Mouse (Mus musculus): ENCODE results near the gene Rftn1. TPM values are rescaled to one million over a fixed set of nuclear protein-coding genes. Genes with fewer than 3 reads are reported as not detected.
"Not testable (repeated sequence)": the region's sequence is repeated elsewhere in the genome, so short reads cannot be mapped to it uniquely, and the experiment has no call there.

Rftn1 gene
- polyA plus RNA-seq, 1 experiment from 2014 or later, result 13.9 TPM

DNA sequence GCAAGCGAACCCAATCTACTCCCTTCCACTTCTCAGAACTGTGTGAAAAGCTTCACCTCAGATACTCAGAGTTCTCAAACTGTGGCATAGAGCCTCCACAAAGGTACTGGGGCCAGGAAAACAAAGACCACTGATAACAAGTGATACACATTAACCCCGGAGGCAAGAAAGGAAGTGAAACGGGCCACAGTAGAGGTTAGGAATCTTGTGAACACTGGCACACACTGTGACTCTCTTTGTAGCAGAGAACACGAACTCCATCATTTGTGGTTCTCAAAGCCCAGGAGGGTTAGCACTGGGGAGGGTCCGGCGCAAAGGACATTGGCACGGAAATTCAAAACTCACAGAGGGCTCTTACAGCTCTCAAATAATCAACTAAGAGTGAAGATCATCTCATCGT lies 67.9 kb downstream of the Rftn1 start:
- Histone ChIP-seq H3K27ac (ENCODE audit: low read length) (no peak overlapping the region), H3K9me3 (ENCODE audit: low read length) (no peaks in the 10 kb centered on the region), H3K36me3 (ENCODE audit: insufficient read depth, low read length) (no peaks in the 10 kb centered on the region), H3K4me3 (ENCODE audit: low read length) (no peak overlapping the region), H3K4me2 (replicated peaks; ENCODE audit: low read depth, low read length) (no peak overlapping the region), H3K9ac (replicated peaks; ENCODE audit: low read length) (no peak overlapping the region), H3K27me3 (ENCODE audit: insufficient read depth, low read length) (no peaks in the 10 kb centered on the region), H3K4me1 (ENCODE audit: insufficient read depth, low read length) (no peaks in the 10 kb centered on the region; the same call in 1 of the 2 replicates)
- 71% methylated on average over 8 of the region's 8 CpGs for WGBS
- no peak for ATAC-seq (ENCODE audit: low FRiP score, low TSS enrichment)

DNA sequence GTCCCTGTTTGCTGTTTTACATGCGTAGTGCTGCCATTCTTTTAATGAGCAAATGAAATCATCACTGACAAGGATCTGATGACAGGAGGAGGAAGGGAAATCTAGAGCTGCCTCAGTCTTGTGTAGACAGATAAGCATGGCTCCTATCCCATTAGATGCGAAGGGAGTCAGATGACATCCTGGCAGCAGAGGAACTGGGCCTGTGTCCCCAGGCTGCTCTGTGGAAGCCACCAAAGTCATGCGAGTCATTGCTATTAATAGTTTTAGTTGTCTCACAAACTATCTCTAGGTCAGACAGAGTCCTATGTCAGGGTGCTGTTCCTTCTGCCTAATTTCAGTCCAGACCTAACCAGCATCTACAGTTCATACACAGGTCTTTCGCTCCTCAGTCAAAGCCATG lies 70.4 kb downstream of the Rftn1 start:
- H3K27ac ChIP-seq (ENCODE audit: low read length), result no peak overlapping the region
- no peak overlapping the region for H3K4me3 ChIP-seq (ENCODE audit: low read length)
- H3K4me2 ChIP-seq (replicated peaks; ENCODE audit: low read depth, low read length), result no peak overlapping the region
- ATAC-seq (ENCODE audit: low FRiP score, low TSS enrichment), result no peak
- no peaks in the 10 kb centered on the region for H3K27me3 ChIP-seq (ENCODE audit: insufficient read depth, low read length)
- no peaks in the 10 kb centered on the region for H3K36me3 ChIP-seq (ENCODE audit: insufficient read depth, low read length)
- H3K9me3 ChIP-seq (ENCODE audit: low read length), result no peaks in the 10 kb centered on the region
- H3K4me1 ChIP-seq (ENCODE audit: insufficient read depth, low read length), result no peaks in the 10 kb centered on the region
- no peak overlapping the region for H3K9ac ChIP-seq (replicated peaks; ENCODE audit: low read length)
- WGBS, result 80% methylated on average over 4 of the region's 4 CpGs

DNA sequence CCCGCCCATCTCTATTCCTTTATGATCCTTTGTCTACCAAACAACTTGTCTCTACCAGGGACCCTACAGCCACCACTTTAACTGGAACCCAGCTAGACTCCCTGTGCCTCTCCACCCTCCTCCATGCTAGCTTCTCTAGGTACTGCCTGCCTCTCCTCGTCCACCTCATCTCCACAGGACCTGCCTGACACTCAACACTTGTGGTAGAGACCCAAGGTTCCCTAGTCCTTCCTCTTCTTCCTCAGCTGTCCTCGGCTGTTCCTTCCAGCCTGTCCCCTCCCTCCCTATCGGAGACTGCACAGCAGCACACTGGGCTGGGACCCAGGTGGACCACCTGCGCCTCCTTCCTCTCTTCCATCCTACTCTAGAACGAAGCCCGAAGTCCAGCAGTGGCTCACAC lies 73.0 kb downstream of the Rftn1 start:
- Histone ChIP-seq H3K4me3 (ENCODE audit: low read length) (no peak overlapping the region), H3K36me3 (ENCODE audit: insufficient read depth, low read length) (no peaks in the 10 kb centered on the region), H3K27me3 (ENCODE audit: insufficient read depth, low read length) (no peaks in the 10 kb centered on the region), H3K4me1 (ENCODE audit: insufficient read depth, low read length) (no peaks in the 10 kb centered on the region), H3K9ac (replicated peaks; ENCODE audit: low read length) (no peak overlapping the region), H3K4me2 (replicated peaks; ENCODE audit: low read depth, low read length) (no peak overlapping the region), H3K27ac (ENCODE audit: low read length) (no peak overlapping the region), H3K9me3 (ENCODE audit: low read length) (no peaks in the 10 kb centered on the region)
- WGBS, result 92% methylated on average over 7 of the region's 7 CpGs
- no peak for ATAC-seq (ENCODE audit: low FRiP score, low TSS enrichment)

- Histone ChIP-seq H3K9me3 (ENCODE audit: low read length) (no peaks in the 10 kb centered on the region), H3K9ac (replicated peaks; ENCODE audit: low read length) (no peak overlapping the region), H3K4me3 (ENCODE audit: low read length) (no peak overlapping the region), H3K27me3 (ENCODE audit: insufficient read depth, low read length) (no peaks in the 10 kb centered on the region), H3K36me3 (ENCODE audit: insufficient read depth, low read length) (no peaks in the 10 kb centered on the region), H3K27ac (ENCODE audit: low read length) (no peak overlapping the region), H3K4me1 (ENCODE audit: insufficient read depth, low read length) (no peaks in the 10 kb centered on the region), H3K4me2 (replicated peaks; ENCODE audit: low read depth, low read length) (no peak overlapping the region)
- ATAC-seq (ENCODE audit: low FRiP score, low TSS enrichment), result no peak
- 76% methylated on average over 3 of the region's 3 CpGs for WGBS
These were observed 73.5 kb downstream of the Rftn1 start for GRCm38 (mm10) chr17:50116980-50117379.

DNA sequence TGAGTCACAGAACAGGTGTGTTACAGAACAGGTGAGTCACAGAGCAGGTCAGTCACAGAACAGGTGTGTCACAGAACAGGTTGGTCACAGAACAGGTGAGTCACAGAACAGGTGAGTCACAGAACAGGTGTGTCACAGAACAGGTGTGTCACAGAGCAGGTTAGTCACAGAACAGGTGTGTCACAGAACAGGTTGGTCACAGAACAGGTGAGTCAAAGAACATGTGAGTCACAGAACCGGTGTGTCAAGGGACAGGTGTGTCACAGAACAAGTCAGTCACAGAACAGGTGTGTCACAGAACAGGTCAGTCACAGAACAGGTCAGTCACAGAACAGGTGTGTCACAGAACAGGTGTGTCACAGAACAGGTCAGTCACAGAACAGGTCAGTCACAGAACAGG lies 74.1 kb downstream of the Rftn1 start:
- not testable (repeated sequence) for H3K4me2 ChIP-seq (replicated peaks; ENCODE audit: low read depth, low read length); H3K9ac ChIP-seq (replicated peaks; ENCODE audit: low read length); H3K27ac ChIP-seq (ENCODE audit: low read length); H3K27me3 ChIP-seq (ENCODE audit: insufficient read depth, low read length); H3K4me3 ChIP-seq (ENCODE audit: low read length); H3K9me3 ChIP-seq (ENCODE audit: low read length); ATAC-seq (ENCODE audit: low FRiP score, low TSS enrichment); H3K4me1 ChIP-seq (ENCODE audit: insufficient read depth, low read length); H3K36me3 ChIP-seq (ENCODE audit: insufficient read depth, low read length)
- WGBS, result 95% methylated on average over 1 of the region's 1 CpGs

- not testable (repeated sequence) for H3K4me2 ChIP-seq (replicated peaks; ENCODE audit: low read depth, low read length); H3K9ac ChIP-seq (replicated peaks; ENCODE audit: low read length); H3K9me3 ChIP-seq (ENCODE audit: low read length); H3K27ac ChIP-seq (ENCODE audit: low read length); H3K4me3 ChIP-seq (ENCODE audit: low read length); H3K27me3 ChIP-seq (ENCODE audit: insufficient read depth, low read length); ATAC-seq (ENCODE audit: low FRiP score, low TSS enrichment); H3K36me3 ChIP-seq (ENCODE audit: insufficient read depth, low read length); H3K4me1 ChIP-seq (ENCODE audit: insufficient read depth, low read length)
- WGBS, result 95% methylated on average over 3 of the region's 3 CpGs
These were observed 74.8 kb downstream of the Rftn1 start for GRCm38 (mm10) chr17:50115716-50116115.

DNA sequence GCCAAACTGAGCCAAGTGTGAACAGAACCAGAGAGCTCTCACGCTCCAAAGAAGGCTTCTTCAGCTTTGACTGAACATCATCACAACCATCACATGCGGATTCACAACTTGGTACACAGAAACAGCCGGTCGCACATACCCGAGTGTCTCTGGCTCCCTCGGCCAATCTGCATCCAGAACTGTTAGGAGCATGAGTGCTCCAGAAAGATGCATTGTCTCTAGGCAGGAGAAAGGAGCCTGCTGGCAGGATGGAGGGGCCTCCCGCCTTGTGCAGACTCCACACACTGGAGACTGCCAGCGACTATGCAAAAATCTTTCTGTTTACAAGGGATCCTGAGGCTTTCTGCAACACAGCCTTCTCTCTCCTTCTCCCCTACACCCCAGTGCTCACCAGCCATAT lies 75.8 kb downstream of the Rftn1 start:
- no peak overlapping the region for H3K4me3 ChIP-seq (ENCODE audit: low read length)
- H3K27ac ChIP-seq (ENCODE audit: low read length), result no peak overlapping the region
- 86% methylated on average over 8 of the region's 8 CpGs for WGBS
- no peaks in the 10 kb centered on the region for H3K4me1 ChIP-seq (ENCODE audit: insufficient read depth, low read length)
- H3K9me3 ChIP-seq (ENCODE audit: low read length), result no peaks in the 10 kb centered on the region
- ATAC-seq (ENCODE audit: low FRiP score, low TSS enrichment), result no peak
- no peaks in the 10 kb centered on the region for H3K27me3 ChIP-seq (ENCODE audit: insufficient read depth, low read length)
- H3K9ac ChIP-seq (replicated peaks; ENCODE audit: low read length), result no peak overlapping the region
- no peak overlapping the region for H3K4me2 ChIP-seq (replicated peaks; ENCODE audit: low read depth, low read length)
- H3K36me3 ChIP-seq (ENCODE audit: insufficient read depth, low read length), result no peaks in the 10 kb centered on the region

GRCm38 (mm10) chr17:50110650-50111415 lies 79.6 kb downstream of the Rftn1 start:
- no peaks in the 10 kb centered on the region for H3K27me3 ChIP-seq (ENCODE audit: insufficient read depth, low read length)
- ATAC-seq (ENCODE audit: low FRiP score, low TSS enrichment), result no peak
- no peaks in the 10 kb centered on the region for H3K36me3 ChIP-seq (ENCODE audit: insufficient read depth, low read length)
- H3K9me3 ChIP-seq (ENCODE audit: low read length), result no peaks in the 10 kb centered on the region
- H3K4me3 ChIP-seq (ENCODE audit: low read length), result no peak overlapping the region
- no peak overlapping the region for H3K9ac ChIP-seq (replicated peaks; ENCODE audit: low read length)
- no peaks in the 10 kb centered on the region for H3K4me1 ChIP-seq (ENCODE audit: insufficient read depth, low read length)
- H3K4me2 ChIP-seq (replicated peaks; ENCODE audit: low read depth, low read length), result no peak overlapping the region
- 73% methylated on average over 14 of the region's 14 CpGs for WGBS
- H3K27ac ChIP-seq (ENCODE audit: low read length), result no peak overlapping the region

- ATAC-seq (ENCODE audit: low FRiP score, low TSS enrichment), result no peak
- 92% methylated on average over 10 of the region's 10 CpGs for WGBS
- no peak overlapping the region for H3K9ac ChIP-seq (replicated peaks; ENCODE audit: low read length)
- no peaks in the 10 kb centered on the region for H3K4me1 ChIP-seq (ENCODE audit: insufficient read depth, low read length)
- H3K27me3 ChIP-seq (ENCODE audit: insufficient read depth, low read length), result no peaks in the 10 kb centered on the region
- no peak overlapping the region for H3K27ac ChIP-seq (ENCODE audit: low read length)
- H3K9me3 ChIP-seq (ENCODE audit: low read length), result no peaks in the 10 kb centered on the region
- no peaks in the 10 kb centered on the region for H3K36me3 ChIP-seq (ENCODE audit: insufficient read depth, low read length)
- H3K4me3 ChIP-seq (ENCODE audit: low read length), result no peak overlapping the region
- H3K4me2 ChIP-seq (replicated peaks; ENCODE audit: low read depth, low read length), result no peak overlapping the region
These were observed 83.7 kb downstream of the Rftn1 start for GRCm38 (mm10) chr17:50106811-50107210.

DNA sequence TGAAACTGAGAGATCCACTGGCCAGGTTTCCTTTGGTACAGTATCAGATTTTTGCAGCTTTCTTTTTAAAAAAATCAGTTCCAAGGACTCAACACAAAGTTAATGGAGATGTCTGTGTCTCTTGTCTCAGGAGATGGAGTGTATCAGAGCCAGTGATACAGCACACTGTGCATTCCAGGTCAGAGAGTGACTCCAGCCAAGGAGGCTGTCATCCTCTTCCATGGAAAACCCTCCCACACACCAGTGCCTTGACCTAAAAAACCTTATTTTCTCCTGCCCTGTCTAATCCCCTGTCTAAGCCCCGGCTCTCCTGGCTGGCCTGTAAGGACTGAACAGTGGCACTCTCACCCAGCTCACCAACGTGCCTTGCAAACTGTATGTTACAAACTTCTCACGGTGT lies 86.3 kb downstream of the Rftn1 start:
- Histone ChIP-seq H3K27me3 (ENCODE audit: insufficient read depth, low read length) (no peaks in the 10 kb centered on the region), H3K9ac (replicated peaks; ENCODE audit: low read length) (no peak overlapping the region), H3K27ac (ENCODE audit: low read length) (no peak overlapping the region), H3K36me3 (ENCODE audit: insufficient read depth, low read length) (no peaks in the 10 kb centered on the region), H3K4me1 (ENCODE audit: insufficient read depth, low read length) (no peaks in the 10 kb centered on the region), H3K9me3 (ENCODE audit: low read length) (no peaks in the 10 kb centered on the region), H3K4me3 (ENCODE audit: low read length) (no peak overlapping the region), H3K4me2 (replicated peaks; ENCODE audit: low read depth, low read length) (no peak overlapping the region)
- 63% methylated on average over 3 of the region's 3 CpGs for WGBS
- no peak for ATAC-seq (ENCODE audit: low FRiP score, low TSS enrichment)

Measured in kidney, embryonic 16.5 days (tissue).